Mouse (Mus musculus): ENCODE measurements around the gene Trim16.

- no peak for TF ChIP-seq EP300 (IDR thresholded peaks at IDR 0.05; ENCODE audit: insufficient read depth, low read depth, low read length)
- no peak for TF ChIP-seq POLR2A (IDR thresholded peaks at IDR 0.05; ENCODE audit: insufficient read depth, low read depth, low read length)
- no peak for TF ChIP-seq CTCF (IDR thresholded peaks at IDR 0.05)
Observed at GRCm38 (mm10) chr11:62865562-62865961, 45.5 kb downstream of the Trim16 start.

Data from heart, adult 2 months (tissue).